Mouse (Mus musculus) intestine, embryonic 14.5 days (tissue): ENCODE results near the gene Igfbp7. TPM values are rescaled to one million over a fixed set of nuclear protein-coding genes. Genes with fewer than 3 reads are reported as not detected.

Source experiments
- ATAC-seq: fragments of 200-750 bp; cut with Nextera tagmentation; replicated peaks from 2 replicates; pipeline ENCODE4 v1.8.0; 2017; ENCODE audit warnings: low read depth, moderate number of reproducible peaks, moderate TSS enrichment, moderate library complexity; ENCODE audit not compliant: low FRiP score, low TSS enrichment
- DNase-seq: peaks from one replicate; pipeline ENCODE4 v3.0.0-alpha.2; 2018; ENCODE audit warnings: low spot score
- H3K27ac ChIP-seq: fragments of 300-500 bp; sonication (generic); 2 replicates; pipeline ENCODE4 v1.5.1; 2014; ENCODE audit warnings: low read depth, mild to moderate bottlenecking, control low read depth
- H3K27me3 ChIP-seq: fragments of 300-500 bp; sonication (generic); replicated peaks from 2 replicates; pipeline ENCODE4 v1.6.1; 2014; ENCODE audit warnings: low read length, control low read depth; ENCODE audit not compliant: control insufficient read depth, insufficient read depth
- H3K36me3 ChIP-seq: fragments of 300-500 bp; sonication (generic); 2 replicates; pipeline ENCODE4 v1.6.1; 2014; ENCODE audit warnings: low read length, control low read depth; ENCODE audit not compliant: control insufficient read depth, insufficient read depth
- H3K4me1 ChIP-seq: fragments of 300-500 bp; sonication (generic); replicated peaks from 2 replicates; pipeline ENCODE4 v1.6.1; 2014; ENCODE audit warnings: low read length, control low read depth, mixed read lengths; ENCODE audit not compliant: control insufficient read depth, insufficient read depth
- H3K4me2 ChIP-seq: fragments of 300-500 bp; sonication (generic); 2 replicates; pipeline ENCODE4 v1.6.1; 2014; ENCODE audit warnings: low read length
- H3K4me3 ChIP-seq: fragments of 300-500 bp; sonication (generic); 2 replicates; pipeline ENCODE4 v1.5.1; 2014; ENCODE audit warnings: low read depth, low read length, control low read depth, mixed read lengths
- H3K9ac ChIP-seq: fragments of 300-500 bp; sonication (generic); 2 replicates; pipeline ENCODE4 v1.6.1; 2014; ENCODE audit warnings: mild to moderate bottlenecking, low read length
- H3K9me3 ChIP-seq: fragments of 300-500 bp; sonication (generic); 2 replicates; pipeline ENCODE4 v1.6.1; 2016; ENCODE audit warnings: low read length, control low read depth; ENCODE audit not compliant: control insufficient read depth
- WGBS: fragments of 180-500 bp; shearing (Covaris S2); extraction: QIAGEN DNeasy Blood & Tissue Kit; methylation state at CpG from one replicate; pipeline ENCODE4 v1.1.7; 2014; 5-methylcytosine and 5-hydroxymethylcytosine counted together
- polyA plus RNA-seq: library from polyadenylated mRNA; unstranded; fragments of >200 nt; fragmentation: Nextera tagmentation; extraction: Ambion mirVana; gene quantifications from 2 replicates; pipeline ENCODE4 v1.2.1, GENCODE M21; 2014

Gene Igfbp7
- polyA plus RNA-seq, 1 experiment from 2014 or later, result 57.9 TPM

DNA sequence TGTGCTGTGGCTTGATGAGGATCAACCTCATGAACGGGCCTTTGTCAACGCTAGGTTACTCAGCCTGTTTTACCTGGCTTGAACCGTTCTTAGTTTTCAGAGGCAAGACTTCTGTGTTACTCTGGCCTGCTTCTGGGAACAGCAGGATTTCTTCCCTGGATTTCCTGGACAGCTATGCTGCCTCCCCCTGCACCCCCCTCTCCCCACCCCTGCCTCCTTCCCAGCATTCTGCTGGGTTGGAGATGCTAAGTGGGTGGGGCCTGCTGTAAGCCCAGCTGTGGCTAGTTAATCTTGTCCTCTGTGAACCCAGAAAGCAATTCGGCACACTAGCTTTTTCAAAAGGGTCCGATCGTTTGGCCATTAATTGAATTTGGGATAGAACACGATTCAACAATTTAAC, 7.7 kb downstream of the Igfbp7 start:
- H3K27me3 ChIP-seq, result no peaks in the 10 kb centered on the region
- no peak for ATAC-seq
- no peaks in the 10 kb centered on the region for H3K36me3 ChIP-seq
- DNase-seq, result no peak
- H3K9me3 ChIP-seq, result no peaks in the 10 kb centered on the region
- 73% methylated on average over 7 of the region's 7 CpGs for WGBS
- no peak overlapping the region for H3K4me2 ChIP-seq
- peaks cover 2% of the 10 kb centered on the region; the same call in 1 of the 2 replicates for H3K4me1 ChIP-seq
- H3K4me3 ChIP-seq, result no peak overlapping the region
- no peak overlapping the region for H3K9ac ChIP-seq
- no peak overlapping the region for H3K27ac ChIP-seq

DNA sequence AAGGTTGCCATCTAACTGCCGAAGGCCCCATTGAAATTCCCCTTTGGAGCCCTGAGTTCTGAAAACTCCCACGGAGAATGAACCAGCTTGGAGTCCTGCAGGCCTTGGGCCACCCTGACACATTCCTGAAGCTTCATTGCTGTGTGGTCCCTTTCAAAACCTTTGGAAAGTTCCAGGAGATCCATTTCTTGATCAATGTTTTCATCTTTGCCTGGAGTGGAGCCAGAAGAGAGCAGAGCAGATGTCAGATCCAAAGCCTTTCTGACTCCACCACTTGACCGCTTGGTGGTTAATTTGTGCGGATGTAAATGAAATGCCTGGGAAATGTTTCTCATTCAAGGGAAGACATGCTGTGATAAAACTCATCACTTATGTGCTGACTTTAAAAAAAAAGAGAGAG, 8.8 kb downstream of the Igfbp7 start:
- ATAC-seq, result no peak
- H3K4me3 ChIP-seq, result no peak overlapping the region
- no peak overlapping the region for H3K9ac ChIP-seq
- no peak for DNase-seq
- H3K27ac ChIP-seq, result no peak overlapping the region; the same call in 1 of the 2 replicates
- no peaks in the 10 kb centered on the region for H3K27me3 ChIP-seq
- no peaks in the 10 kb centered on the region for H3K36me3 ChIP-seq
- H3K9me3 ChIP-seq, result no peaks in the 10 kb centered on the region
- 73% methylated on average over 4 of the region's 4 CpGs for WGBS
- no peak overlapping the region for H3K4me2 ChIP-seq
- H3K4me1 ChIP-seq, result peaks cover 2% of the 10 kb centered on the region; the same call in 1 of the 2 replicates

- WGBS, result 69% methylated on average over 14 of the region's 14 CpGs
- no peak overlapping the region; the same call in 1 of the 2 replicates for H3K27ac ChIP-seq
These were observed 9.4 kb downstream of the Igfbp7 start for GRCm38 (mm10) chr5:77398285-77399057.

GRCm38 (mm10) chr5:77393990-77394618, 13.7 kb downstream of the Igfbp7 start:
- no peaks in the 10 kb centered on the region for H3K9me3 ChIP-seq
- WGBS, result 66% methylated on average over 9 of the region's 9 CpGs
- H3K27me3 ChIP-seq, result no peaks in the 10 kb centered on the region
- H3K4me3 ChIP-seq, result no peak overlapping the region
- DNase-seq (no peak), ATAC-seq (no peak)
- H3K4me2 ChIP-seq, result no peak overlapping the region
- no peak overlapping the region for H3K9ac ChIP-seq
- H3K36me3 ChIP-seq, result no peaks in the 10 kb centered on the region
- 0 out of 2 replicates have a peak, but pooled peaks cover 2% of the 10 kb centered on the region for H3K4me1 ChIP-seq
- H3K27ac ChIP-seq, result no peak overlapping the region

More at GRCm38 (mm10) chr5:77398285-77399057, 9.4 kb downstream of the Igfbp7 start:
- ATAC-seq (no peak), DNase-seq (no peak)
- H3K9me3 ChIP-seq, result no peaks in the 10 kb centered on the region
- no peak overlapping the region for H3K9ac ChIP-seq
- no peak overlapping the region for H3K4me3 ChIP-seq
- H3K4me1 ChIP-seq, result peaks cover 2% of the 10 kb centered on the region; the same call in 1 of the 2 replicates
- no peaks in the 10 kb centered on the region for H3K27me3 ChIP-seq
- no peak overlapping the region for H3K4me2 ChIP-seq
- H3K36me3 ChIP-seq, result no peaks in the 10 kb centered on the region

DNA sequence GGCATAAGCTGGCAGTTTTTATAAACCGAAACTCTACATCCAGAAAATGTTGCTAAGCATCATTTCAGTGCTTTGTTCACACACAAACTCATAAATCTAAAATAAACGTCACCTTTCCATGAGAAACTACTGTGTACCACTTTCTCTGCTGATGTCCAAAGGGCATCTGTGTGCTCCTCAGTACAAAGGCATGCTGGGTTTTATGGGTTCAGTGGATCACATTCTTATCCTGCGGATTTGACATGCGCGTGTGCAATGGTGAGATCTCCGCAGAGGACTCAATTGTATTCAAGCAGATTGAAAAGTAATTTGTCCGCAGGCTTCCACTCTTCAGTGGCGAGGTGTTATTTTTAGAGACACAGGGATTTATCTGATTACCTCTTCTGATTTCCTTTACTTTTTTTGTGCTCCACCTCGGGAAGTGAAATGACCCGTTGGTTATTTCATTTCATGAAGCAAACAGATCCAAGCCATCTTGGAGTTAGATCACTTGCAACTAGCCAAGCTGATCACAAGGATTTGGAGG, 14.7 kb downstream of the Igfbp7 start:
- H3K36me3 ChIP-seq, result no peaks in the 10 kb centered on the region
- no peak overlapping the region for H3K9ac ChIP-seq
- H3K9me3 ChIP-seq, result no peaks in the 10 kb centered on the region
- H3K4me3 ChIP-seq, result no peak overlapping the region
- ATAC-seq (no peak), DNase-seq (no peak)
- H3K4me2 ChIP-seq, result no peak overlapping the region
- H3K27me3 ChIP-seq, result no peaks in the 10 kb centered on the region
- 84% methylated on average over 10 of the region's 10 CpGs for WGBS
- H3K27ac ChIP-seq, result no peak overlapping the region
- no peaks in the 10 kb centered on the region for H3K4me1 ChIP-seq

- Histone ChIP-seq H3K9me3 (no peaks in the 10 kb centered on the region), H3K4me1 (no peaks in the 10 kb centered on the region; the same call in 1 of the 2 replicates), H3K4me3 (no peak overlapping the region), H3K27ac (no peak overlapping the region), H3K9ac (no peak overlapping the region), H3K4me2 (no peak overlapping the region), H3K36me3 (no peaks in the 10 kb centered on the region), H3K27me3 (no peaks in the 10 kb centered on the region)
- DNase-seq (no peak), ATAC-seq (no peak)
- WGBS, result 90% methylated on average over 2 of the region's 2 CpGs
These were observed 17.6 kb downstream of the Igfbp7 start for GRCm38 (mm10) chr5:77390272-77390671.

GRCm38 (mm10) chr5:77388359-77388758, 19.5 kb downstream of the Igfbp7 start:
- Histone ChIP-seq H3K4me3 (no peak overlapping the region), H3K4me1 (peaks cover 4% of the 10 kb centered on the region; the same call in 1 of the 2 replicates), H3K9me3 (no peaks in the 10 kb centered on the region), H3K4me2 (no peak overlapping the region), H3K27ac (no peak overlapping the region), H3K27me3 (no peaks in the 10 kb centered on the region), H3K9ac (no peak overlapping the region), H3K36me3 (no peaks in the 10 kb centered on the region)
- DNase-seq (no peak), ATAC-seq (no peak)
- WGBS, result 85% methylated on average over 6 of the region's 6 CpGs

DNA sequence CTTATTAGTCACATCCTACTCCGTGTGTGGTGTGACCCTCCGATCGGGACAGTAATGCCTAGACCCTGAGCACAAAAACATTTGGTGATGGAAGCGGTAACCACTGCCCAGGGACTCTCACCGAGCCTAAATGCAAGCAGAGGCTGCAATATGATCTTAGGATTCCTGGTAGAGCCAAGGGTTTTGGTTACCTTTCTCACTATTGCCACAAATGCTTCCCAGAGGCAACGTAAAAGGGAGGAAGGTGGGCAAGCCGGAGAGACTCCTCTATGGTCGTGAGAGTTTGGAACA, 20.5 kb downstream of the Igfbp7 start:
- Histone ChIP-seq H3K27ac (no peak overlapping the region), H3K4me1 (peaks cover 4% of the 10 kb centered on the region; the same call in 1 of the 2 replicates), H3K9me3 (no peaks in the 10 kb centered on the region), H3K9ac (no peak overlapping the region), H3K4me2 (no peak overlapping the region), H3K36me3 (no peaks in the 10 kb centered on the region), H3K4me3 (no peak overlapping the region), H3K27me3 (no peaks in the 10 kb centered on the region)
- ATAC-seq, result no peak
- no peak for DNase-seq
- WGBS, result 72% methylated on average over 8 of the region's 8 CpGs
